Mouse (Mus musculus): ENCODE data around the gene 2610044O15Rik8. TPM values are rescaled to one million over a fixed set of nuclear protein-coding genes. Genes with fewer than 3 reads are reported as not detected.

The 2610044O15Rik8 gene
- polyA plus RNA-seq (2015; fragmentation: Nextera tagmentation; extraction: Ambion mirVana): 31.4 and 48.9 TPM in 2 replicates

DNA sequence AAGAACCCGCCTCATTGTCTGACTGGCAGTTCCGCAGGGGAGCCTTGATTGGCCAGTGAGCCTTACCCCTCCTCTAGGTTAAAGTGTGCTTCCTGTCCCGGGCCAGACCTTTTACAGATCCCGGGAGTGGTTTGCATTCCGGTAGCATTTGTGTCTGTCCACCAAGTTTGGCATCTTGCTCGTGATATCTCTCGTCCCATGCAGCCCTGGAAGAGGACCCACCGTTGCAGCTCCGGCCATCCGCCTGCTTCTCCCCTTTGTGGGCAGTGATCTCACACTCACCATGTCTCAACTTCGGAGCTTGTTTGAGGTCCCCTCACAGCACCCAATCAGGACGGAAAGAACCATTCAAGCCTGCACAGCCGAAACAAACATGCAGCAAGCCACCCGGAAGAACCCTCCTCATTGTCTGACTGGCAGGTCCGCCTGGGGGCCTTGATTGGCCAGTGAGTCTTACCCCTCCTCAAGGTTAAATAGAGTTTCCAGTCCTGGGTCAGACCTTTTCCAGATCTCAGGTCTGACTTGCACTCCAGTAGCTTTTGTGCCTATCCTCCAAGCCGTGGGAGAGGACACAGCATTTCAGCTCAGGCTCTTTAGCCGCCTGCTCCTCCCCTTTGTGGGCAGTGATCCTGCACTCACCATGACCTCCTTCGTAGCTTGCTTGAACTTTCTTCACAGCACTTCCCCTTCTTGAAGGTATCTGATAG, at the start of gene 2610044O15Rik8:
Gene 2610044O15Rik8, minus strand, starts transcription at position 380 of the 707 bp plus-strand sequence.

Other genes starting within 250 kb of the 2610044O15Rik8 start
- not detected in 2 replicates for gene Ccdc7a, start 168.9 kb downstream of the 2610044O15Rik8 start, polyA plus RNA-seq (2015; fragmentation: Nextera tagmentation; extraction: Ambion mirVana)
- not detected in 2 replicates for gene Ccdc7b, start 167.3 kb downstream of the 2610044O15Rik8 start, polyA plus RNA-seq (2015; fragmentation: Nextera tagmentation; extraction: Ambion mirVana)
- not detected in 2 replicates for gene Gm10999, start 102.7 kb downstream of the 2610044O15Rik8 start, polyA plus RNA-seq (2015; fragmentation: Nextera tagmentation; extraction: Ambion mirVana)

All from adrenal gland, postnatal 0 days (tissue).